Mouse (Mus musculus) heart, embryonic 14.5 days (tissue): ENCODE data around the gene Hmga1b. TPM values are rescaled to one million over a fixed set of nuclear protein-coding genes. Genes with fewer than 3 reads are reported as not detected.

Experiments
- ATAC-seq: fragments of 200-750 bp; cut with Nextera tagmentation; 2 replicates; pipeline ENCODE4 v1.8.0; 2017; ENCODE audit warnings: low read depth, moderate TSS enrichment; ENCODE audit not compliant: insufficient number of reproducible peaks, insufficient read depth, low FRiP score
- H3K27ac ChIP-seq, 2 experiments: fragments of 200-500 bp in 1 of 2; fragments of 300-500 bp in 1 of 2; sonication (generic) in 1 of 2; replicated peaks in 1 of 2; 2 replicates each; pipeline ENCODE4 v1.5.1; 2012 to 2014; ENCODE audit warnings: low read depth in 2 of 2, low read length in 2 of 2, control low read depth in 1 of 2, mild to moderate bottlenecking in 1 of 2, mixed read lengths in 1 of 2; ENCODE audit not compliant: control insufficient read depth in 1 of 2, insufficient read depth in 1 of 2
- H3K27me3 ChIP-seq: fragments of 300-500 bp; sonication (generic); 2 replicates; pipeline ENCODE4 v1.6.1; 2014; ENCODE audit warnings: mild to moderate bottlenecking, low read length, control low read depth; ENCODE audit not compliant: control insufficient read depth, insufficient read depth
- H3K36me3 ChIP-seq: fragments of 300-500 bp; sonication (generic); 2 replicates; pipeline ENCODE4 v1.6.1; 2014; ENCODE audit warnings: mild to moderate bottlenecking, control low read depth, low read length, mixed read lengths; ENCODE audit not compliant: control insufficient read depth, insufficient read depth
- H3K4me1 ChIP-seq, 2 experiments: fragments of 200-500 bp in 1 of 2; fragments of 300-500 bp in 1 of 2; sonication (generic) in 1 of 2; 2 replicates each; pipeline ENCODE4 v1.6.1; 2012 to 2014; ENCODE audit warnings: low read length in 2 of 2, control low read depth in 1 of 2, mixed read lengths in 1 of 2; ENCODE audit not compliant: control insufficient read depth in 2 of 2, insufficient read depth in 2 of 2
- H3K4me2 ChIP-seq: fragments of 300-500 bp; sonication (generic); 2 replicates; pipeline ENCODE4 v1.6.1; 2014; ENCODE audit warnings: mild to moderate bottlenecking, low read length
- H3K4me3 ChIP-seq, 2 experiments: fragments of 200-500 bp in 1 of 2; fragments of 300-500 bp in 1 of 2; sonication (generic) in 1 of 2; 2 replicates each; pipeline ENCODE4 v1.5.1; 2012 to 2014; ENCODE audit warnings: low read length in 2 of 2, mild to moderate bottlenecking in 2 of 2, control low read depth in 1 of 2, low read depth in 1 of 2, moderate library complexity in 1 of 2; ENCODE audit not compliant: control insufficient read depth in 1 of 2, insufficient read depth in 1 of 2
- H3K9ac ChIP-seq: fragments of 300-500 bp; sonication (generic); 2 replicates; pipeline ENCODE4 v1.6.1; 2014; ENCODE audit warnings: mild to moderate bottlenecking, low read length
- H3K9me3 ChIP-seq: fragments of 300-500 bp; sonication (generic); 2 replicates; pipeline ENCODE4 v1.6.1; 2016; ENCODE audit warnings: low read length, control low read depth; ENCODE audit not compliant: control insufficient read depth
- WGBS: fragments of 180-500 bp; shearing (Covaris S2); extraction: QIAGEN DNeasy Blood & Tissue Kit; methylation state at CpG from one replicate; pipeline ENCODE4 v1.1.7; 2014; 5-methylcytosine and 5-hydroxymethylcytosine counted together
- polyA plus RNA-seq: library from polyadenylated mRNA; unstranded; fragments of >200 nt; fragmentation: Nextera tagmentation; extraction: Ambion mirVana; gene quantifications from 2 replicates; pipeline ENCODE4 v1.2.1, GENCODE M21; 2014

The Hmga1b gene
- polyA plus RNA-seq, 1 experiment from 2014 or later, result 2.9 TPM

- H3K4me3 ChIP-seq, result no peak overlapping the region
- WGBS, result 65% methylated on average over 6 of the region's 6 CpGs
- ATAC-seq, result no peak
- H3K9me3 ChIP-seq, result no peaks in the 10 kb centered on the region
- no peak overlapping the region for H3K4me2 ChIP-seq
- H3K27ac ChIP-seq, result no peak overlapping the region
- H3K4me1 ChIP-seq, result peaks cover 2% of the 10 kb centered on the region in 2 experiments; a peak in 1 of 4 replicates
- 0 out of 2 replicates have a peak, but pooled peaks cover 4% of the 10 kb centered on the region for H3K27me3 ChIP-seq
- H3K36me3 ChIP-seq, result no peaks in the 10 kb centered on the region
- no peak overlapping the region for H3K9ac ChIP-seq
Measured at GRCm38 (mm10) chr11:120736424-120736823, 26.2 kb upstream of the Hmga1b start.

GRCm38 (mm10) chr11:120740981-120741380, 21.6 kb upstream of the Hmga1b start:
- 88% methylated on average over 5 of the region's 5 CpGs for WGBS

GRCm38 (mm10) chr11:120744121-120744701, 18.4 kb upstream of the Hmga1b start:
- H3K36me3 ChIP-seq, result no peaks in the 10 kb centered on the region
- no peaks in the 10 kb centered on the region for H3K4me1 ChIP-seq
- 0 out of 2 replicates have a peak, but pooled peaks cover 1% of the 10 kb centered on the region for H3K27me3 ChIP-seq
- H3K9me3 ChIP-seq, result no peaks in the 10 kb centered on the region
- 72% methylated on average over 7 of the region's 7 CpGs for WGBS
- ATAC-seq, result no peak
- no peak overlapping the region for H3K4me3 ChIP-seq
- H3K27ac ChIP-seq, result no peak overlapping the region
- no peak overlapping the region for H3K4me2 ChIP-seq
- no peak overlapping the region for H3K9ac ChIP-seq

More at GRCm38 (mm10) chr11:120740981-120741380, 21.6 kb upstream of the Hmga1b start:
- Histone ChIP-seq H3K27me3 (0 out of 2 replicates have a peak, but pooled peaks cover 4% of the 10 kb centered on the region), H3K9ac (no peak overlapping the region), H3K27ac (no peak overlapping the region), H3K4me2 (no peak overlapping the region), H3K4me3 (no peak overlapping the region), H3K36me3 (no peaks in the 10 kb centered on the region), H3K9me3 (no peaks in the 10 kb centered on the region), H3K4me1 (no peaks in the 10 kb centered on the region)
- no peak for ATAC-seq

DNA sequence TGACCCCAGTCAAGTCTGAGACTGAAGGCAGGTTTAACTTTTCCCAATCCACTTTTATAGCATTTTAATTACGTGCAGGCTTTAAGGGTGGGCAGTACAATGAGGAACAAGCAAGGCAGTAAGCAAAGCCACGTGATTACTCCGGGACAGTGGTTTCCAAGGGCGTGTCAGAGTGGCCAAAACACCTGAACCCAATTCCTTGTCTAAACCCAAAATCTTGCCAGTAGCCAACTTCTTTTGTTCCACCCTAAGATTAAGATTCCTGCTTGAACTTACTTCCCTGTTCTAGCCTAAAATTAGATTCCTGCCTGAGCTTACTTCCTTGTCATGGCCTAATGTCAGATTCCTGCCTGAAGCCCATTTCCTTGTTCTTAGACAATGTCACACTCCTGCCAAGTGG, 14.6 kb upstream of the Hmga1b start:
- no peak overlapping the region for H3K4me3 ChIP-seq
- H3K4me1 ChIP-seq, result no peaks in the 10 kb centered on the region
- no peak overlapping the region for H3K4me2 ChIP-seq
- H3K36me3 ChIP-seq, result no peaks in the 10 kb centered on the region
- no peaks in the 10 kb centered on the region for H3K9me3 ChIP-seq
- ATAC-seq, result no peak
- H3K27ac ChIP-seq, result no peak overlapping the region
- 82% methylated on average over 4 of the region's 4 CpGs for WGBS
- no peak overlapping the region for H3K9ac ChIP-seq
- no peaks in the 10 kb centered on the region for H3K27me3 ChIP-seq

GRCm38 (mm10) chr11:120749430-120749829, 13.2 kb upstream of the Hmga1b start:
- Histone ChIP-seq H3K4me1 (no peaks in the 10 kb centered on the region), H3K27me3 (no peaks in the 10 kb centered on the region), H3K9ac (no peak overlapping the region), H3K27ac (no peak overlapping the region), H3K36me3 (no peaks in the 10 kb centered on the region), H3K9me3 (no peaks in the 10 kb centered on the region), H3K4me3 (no peak overlapping the region), H3K4me2 (no peak overlapping the region)
- WGBS, result 49% methylated on average over 8 of the region's 8 CpGs
- no peak for ATAC-seq

DNA sequence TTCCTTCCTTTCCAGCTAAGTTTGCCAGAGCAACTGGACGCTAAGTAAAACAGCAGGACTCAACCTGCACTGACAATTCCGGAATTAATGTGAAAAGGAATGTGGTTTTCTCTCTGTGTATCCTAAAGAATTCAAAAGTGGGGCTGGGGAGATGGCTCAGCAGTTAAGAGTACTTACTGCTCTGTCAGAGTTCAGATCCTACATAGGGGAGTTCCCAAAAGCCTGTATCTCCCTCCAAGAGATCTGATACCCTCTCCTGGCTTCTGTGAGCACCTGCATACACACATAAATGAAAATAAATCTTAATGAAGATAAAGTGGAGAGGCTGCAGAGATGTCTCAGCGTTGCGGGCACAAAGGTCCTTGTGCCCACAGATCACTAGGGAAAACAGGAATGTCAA, 11.0 kb upstream of the Hmga1b start:
- Histone ChIP-seq H3K4me2 (no peak overlapping the region), H3K4me3 (no peak overlapping the region), H3K4me1 (no peaks in the 10 kb centered on the region), H3K27ac (no peak overlapping the region), H3K27me3 (no peaks in the 10 kb centered on the region), H3K9ac (no peak overlapping the region), H3K9me3 (no peaks in the 10 kb centered on the region), H3K36me3 (no peaks in the 10 kb centered on the region)
- ATAC-seq, result no peak
- 68% methylated on average over 4 of the region's 4 CpGs for WGBS

DNA sequence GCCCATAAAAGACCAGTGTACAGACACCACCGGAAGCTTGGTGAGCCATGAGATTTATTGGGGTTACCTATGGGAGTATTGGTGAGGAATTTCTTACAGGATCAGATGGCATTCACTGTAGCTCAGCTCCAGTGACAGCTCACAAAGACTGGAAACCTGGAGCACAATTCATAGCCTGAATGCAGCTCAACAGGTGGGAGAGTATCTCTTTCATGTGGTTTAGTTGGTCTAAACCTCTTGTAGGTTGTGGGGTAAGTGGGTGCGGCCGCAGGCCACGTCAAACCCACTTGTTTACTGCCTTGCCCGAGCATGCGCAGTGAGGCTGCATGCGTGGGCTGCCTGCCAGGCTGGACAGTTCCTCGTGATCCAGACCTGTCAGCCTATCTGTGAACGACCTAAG, 2.4 kb upstream of the Hmga1b start:
- Histone ChIP-seq H3K27ac (no peak overlapping the region), H3K4me1 (peaks cover 6 to 7% of the 10 kb centered on the region in 2 experiments), H3K4me3 (no peak overlapping the region), H3K9me3 (peaks cover 20% of the 10 kb centered on the region), H3K36me3 (no peaks in the 10 kb centered on the region), H3K27me3 (peaks cover 16% of the 10 kb centered on the region; the same call in 1 of the 2 replicates), H3K4me2 (no peak overlapping the region), H3K9ac (no peak overlapping the region)
- no peak for ATAC-seq
- WGBS, result 64% methylated on average over 9 of the region's 9 CpGs
